Mouse (Mus musculus): Measurements from ENCODE around the gene Aym1. TPM values are rescaled to one million over a fixed set of nuclear protein-coding genes. Genes with fewer than 3 reads are reported as not detected.
"Not testable (repeated sequence)": the region's sequence is repeated elsewhere in the genome, so short reads cannot be mapped to it uniquely, and the experiment has no call there.

Gene Aym1
- polyA plus RNA-seq, 1 experiment from 2014 or later, result not detected

GRCm38 (mm10) chr5:113357656-113358055, 562 bp downstream of the Aym1 start:
- Histone ChIP-seq H3K4me3 (no peak overlapping the region), H3K27ac (no peak overlapping the region), H3K9ac (no peak overlapping the region), H3K9me3 (no peaks in the 10 kb centered on the region), H3K36me3 (no peaks in the 10 kb centered on the region), H3K4me2 (no peak overlapping the region), H3K4me1 (peaks cover 20% of the 10 kb centered on the region), H3K27me3 (no peaks in the 10 kb centered on the region)
- ATAC-seq (ENCODE audit: borderline replicate concordance, extremely low read depth, low FRiP score, low TSS enrichment), result no peak
- 22% methylated on average over 3 of the region's 3 CpGs for WGBS

DNA sequence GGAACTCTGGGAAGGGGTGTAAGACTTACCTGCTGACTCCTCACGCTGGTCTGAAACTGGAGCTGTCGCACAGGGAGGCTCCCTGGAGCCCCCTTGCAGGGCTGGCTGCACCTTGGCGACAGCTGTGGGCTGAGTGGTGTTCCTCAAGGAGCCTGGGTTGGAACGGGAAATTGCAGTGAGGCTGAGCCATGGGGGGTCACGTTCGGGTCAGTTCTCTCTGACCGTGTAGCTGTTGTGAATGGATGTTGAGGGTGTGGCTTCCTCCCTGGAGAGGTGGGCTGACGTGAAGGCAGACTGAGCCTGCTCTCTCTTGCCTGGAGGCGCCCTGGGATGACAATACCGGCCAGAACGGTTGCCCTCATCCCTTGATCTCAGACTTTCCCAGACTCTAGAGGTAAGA, 1.7 kb downstream of the Aym1 start:
- no peaks in the 10 kb centered on the region for H3K9me3 ChIP-seq
- H3K4me2 ChIP-seq, result no peak overlapping the region
- H3K4me3 ChIP-seq, result no peak overlapping the region
- ATAC-seq (ENCODE audit: borderline replicate concordance, extremely low read depth, low FRiP score, low TSS enrichment), result no peak
- H3K27ac ChIP-seq, result no peak overlapping the region
- H3K27me3 ChIP-seq, result no peaks in the 10 kb centered on the region
- H3K4me1 ChIP-seq, result peaks cover 17% of the 10 kb centered on the region
- no peaks in the 10 kb centered on the region for H3K36me3 ChIP-seq
- no peak overlapping the region for H3K9ac ChIP-seq
- 4% methylated on average over 11 of the region's 11 CpGs for WGBS

GRCm38 (mm10) chr5:113361283-113361682, 4.2 kb downstream of the Aym1 start:
- WGBS, result 76% methylated on average over 7 of the region's 7 CpGs
- Histone ChIP-seq H3K36me3 (no peaks in the 10 kb centered on the region), H3K4me1 (peaks cover 16% of the 10 kb centered on the region), H3K4me3 (no peak overlapping the region), H3K27me3 (peaks cover 8% of the 10 kb centered on the region; the same call in 1 of the 2 replicates), H3K4me2 (no peak overlapping the region), H3K9ac (no peak overlapping the region), H3K27ac (no peak overlapping the region), H3K9me3 (no peaks in the 10 kb centered on the region)
- no peak for ATAC-seq (ENCODE audit: borderline replicate concordance, extremely low read depth, low FRiP score, low TSS enrichment)

DNA sequence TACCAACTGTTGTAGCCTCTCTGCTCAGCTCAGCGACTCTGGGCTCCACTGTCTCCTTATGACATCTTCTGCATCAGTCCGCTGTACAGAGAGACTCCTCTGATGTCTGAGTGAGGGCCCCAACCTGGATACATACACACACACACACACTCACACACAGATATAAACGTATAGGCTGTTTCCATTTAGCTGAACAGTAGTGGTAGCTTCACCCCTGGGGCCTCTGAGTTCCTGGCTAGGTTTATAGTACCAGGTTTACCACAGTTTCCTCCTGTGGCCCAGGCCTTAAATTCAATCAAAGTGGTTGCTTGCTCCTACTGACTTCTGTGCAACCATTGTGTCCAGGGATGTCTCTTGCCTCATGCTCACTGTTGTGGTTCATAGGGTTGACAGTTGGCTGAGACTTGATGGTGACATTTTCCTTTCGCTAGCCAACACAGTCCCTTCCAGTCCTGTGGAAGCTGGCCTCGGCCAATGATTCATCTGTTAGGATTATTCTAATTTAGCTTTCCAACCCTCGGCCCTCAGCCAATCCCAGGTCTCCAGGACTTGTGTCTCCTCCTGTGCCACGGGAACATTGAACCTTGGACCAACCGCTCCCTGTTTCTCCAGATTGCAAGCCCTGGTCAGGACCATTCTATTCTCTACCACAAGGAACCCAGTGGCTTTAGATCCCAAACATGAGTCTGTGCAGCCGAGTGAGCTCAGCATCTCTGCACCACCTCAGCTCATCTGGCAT, 5.3 kb downstream of the Aym1 start:
- WGBS, result 62% methylated on average over 9 of the region's 9 CpGs
- Histone ChIP-seq H3K4me2 (no peak overlapping the region), H3K27ac (no peak overlapping the region), H3K4me1 (peaks cover 12% of the 10 kb centered on the region), H3K9ac (no peak overlapping the region), H3K9me3 (no peaks in the 10 kb centered on the region), H3K4me3 (no peak overlapping the region), H3K27me3 (peaks cover 10% of the 10 kb centered on the region; the same call in 1 of the 2 replicates), H3K36me3 (no peaks in the 10 kb centered on the region)
- no peak for ATAC-seq (ENCODE audit: borderline replicate concordance, extremely low read depth, low FRiP score, low TSS enrichment)

DNA sequence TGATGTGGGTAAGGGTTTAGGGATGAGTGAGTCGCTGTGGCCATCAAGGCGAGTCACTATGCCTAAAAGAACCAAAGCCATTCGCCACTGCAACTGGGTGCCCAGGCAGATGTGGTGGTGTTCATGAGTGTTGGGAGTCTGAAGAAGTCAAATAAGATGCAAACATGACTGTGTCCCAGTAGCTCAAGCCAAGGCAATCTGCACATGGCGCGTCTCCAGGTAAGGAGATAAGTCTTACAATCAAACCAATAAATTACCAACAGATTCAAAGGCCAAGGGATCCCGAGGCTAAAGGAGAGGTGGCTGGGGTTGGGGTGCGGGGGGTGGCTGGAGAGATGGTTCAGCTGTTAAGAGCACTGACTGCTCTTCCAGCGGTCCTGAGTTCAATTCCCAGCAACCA, 6.1 kb downstream of the Aym1 start:
- H3K9me3 ChIP-seq, result no peaks in the 10 kb centered on the region
- 80% methylated on average over 8 of the region's 8 CpGs for WGBS
- H3K9ac ChIP-seq, result no peak overlapping the region
- ATAC-seq (ENCODE audit: borderline replicate concordance, extremely low read depth, low FRiP score, low TSS enrichment), result no peak
- H3K36me3 ChIP-seq, result no peaks in the 10 kb centered on the region
- H3K4me1 ChIP-seq, result peaks cover 12% of the 10 kb centered on the region; the same call in 1 of the 2 replicates
- H3K4me2 ChIP-seq, result no peak overlapping the region
- no peak overlapping the region for H3K4me3 ChIP-seq
- peaks cover 10% of the 10 kb centered on the region; the same call in 1 of the 2 replicates for H3K27me3 ChIP-seq
- no peak overlapping the region for H3K27ac ChIP-seq

DNA sequence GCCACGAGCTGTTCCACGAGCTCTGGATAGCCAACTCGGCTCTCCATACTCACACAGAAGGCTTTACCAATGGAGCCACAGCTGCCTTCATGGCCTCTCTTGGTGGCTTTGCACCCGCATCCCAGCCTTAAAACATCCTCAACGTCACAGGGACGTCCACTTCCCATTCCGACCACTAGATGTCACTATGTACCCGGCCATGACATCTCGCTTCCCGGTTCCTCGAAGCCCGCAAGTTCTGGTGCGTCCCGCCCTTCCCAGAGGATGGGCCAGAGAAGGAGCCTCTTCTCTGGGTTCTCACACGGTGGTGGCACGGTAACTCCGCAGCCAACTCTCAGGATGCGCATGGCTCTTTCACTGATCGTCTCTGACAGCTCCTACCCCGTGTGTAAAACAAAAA, 8.8 kb downstream of the Aym1 start:
- H3K4me2 ChIP-seq, result no peak overlapping the region
- no peak overlapping the region for H3K4me3 ChIP-seq
- H3K27ac ChIP-seq, result no peak overlapping the region
- H3K9me3 ChIP-seq, result no peaks in the 10 kb centered on the region
- no peak overlapping the region for H3K9ac ChIP-seq
- H3K36me3 ChIP-seq, result no peaks in the 10 kb centered on the region
- no peak for ATAC-seq (ENCODE audit: borderline replicate concordance, extremely low read depth, low FRiP score, low TSS enrichment)
- 3% methylated on average over 20 of the region's 20 CpGs for whole genome bisulfite sequencing
- 0 out of 2 replicates have a peak, but pooled peaks cover 6% of the 10 kb centered on the region for H3K4me1 ChIP-seq
- H3K27me3 ChIP-seq, result peaks cover 10% of the 10 kb centered on the region; the same call in 1 of the 2 replicates

- not testable (repeated sequence) for H3K4me1 ChIP-seq; H3K9ac ChIP-seq; ATAC-seq (ENCODE audit: borderline replicate concordance, extremely low read depth, low FRiP score, low TSS enrichment); H3K4me3 ChIP-seq; H3K4me2 ChIP-seq; H3K36me3 ChIP-seq; H3K27ac ChIP-seq; H3K9me3 ChIP-seq
- peaks cover 16% of the 10 kb centered on the region for H3K27me3 ChIP-seq
These were observed 10.6 kb downstream of the Aym1 start for GRCm38 (mm10) chr5:113367726-113368125.

DNA sequence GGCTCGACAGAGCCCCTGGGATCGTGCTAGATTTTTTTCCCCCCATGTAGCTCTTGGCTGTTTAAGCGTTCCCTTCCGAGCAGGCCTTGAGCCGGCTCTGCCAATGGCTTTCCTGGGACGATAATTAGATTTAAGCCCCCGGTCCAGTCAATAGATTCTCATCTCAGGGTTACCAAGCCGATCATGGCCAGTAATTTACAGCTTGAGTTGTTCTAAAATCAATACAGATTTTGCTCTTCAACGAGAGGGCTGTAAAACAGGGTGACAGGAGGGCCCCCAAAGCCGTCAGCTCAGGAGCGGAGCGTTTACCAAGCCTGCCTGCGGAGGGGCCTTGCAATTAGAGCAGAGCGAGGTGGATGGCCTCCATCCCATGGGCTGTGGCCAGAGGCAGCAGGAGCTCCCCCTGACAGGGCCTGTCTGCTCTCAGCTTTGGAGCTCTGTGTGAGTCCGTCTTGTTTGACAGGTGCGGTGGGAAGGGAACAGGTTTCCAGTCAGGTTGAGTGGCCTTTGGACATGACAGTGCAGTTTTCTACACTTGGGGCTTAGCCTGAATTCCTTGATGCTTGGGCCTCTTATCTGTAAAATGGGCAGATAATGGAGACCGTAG, 12.3 kb downstream of the Aym1 start:
- H3K9ac ChIP-seq, result no peak overlapping the region
- ATAC-seq (ENCODE audit: borderline replicate concordance, extremely low read depth, low FRiP score, low TSS enrichment), result no peak
- no peaks in the 10 kb centered on the region for H3K9me3 ChIP-seq
- 0 out of 2 replicates have a peak, but pooled peaks cover 6% of the 10 kb centered on the region for H3K4me1 ChIP-seq
- 77% methylated on average over 17 of the region's 17 CpGs for WGBS
- H3K27me3 ChIP-seq, result peaks cover 23% of the 10 kb centered on the region
- no peaks in the 10 kb centered on the region for H3K36me3 ChIP-seq
- H3K4me2 ChIP-seq, result no peak overlapping the region
- H3K4me3 ChIP-seq, result no peak overlapping the region
- H3K27ac ChIP-seq, result no peak overlapping the region

DNA sequence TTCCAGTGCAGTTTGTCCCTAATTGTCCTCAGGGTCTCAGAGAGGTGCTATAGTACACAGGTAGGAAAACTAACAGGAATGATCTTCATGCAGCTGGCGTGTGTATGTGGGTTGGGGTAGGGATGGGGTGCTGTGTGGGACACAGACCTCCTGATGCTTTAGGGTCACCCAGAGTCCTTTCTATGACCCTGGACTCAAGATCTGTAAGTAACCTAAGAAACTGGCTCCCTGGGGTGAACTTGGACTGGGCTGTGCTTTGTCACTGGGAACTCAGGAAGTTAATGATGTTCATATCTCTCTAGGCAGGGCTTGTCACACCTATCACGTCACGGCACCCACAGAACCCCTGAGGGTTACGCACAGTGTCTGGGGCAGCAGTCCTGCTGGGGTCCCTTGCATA, 15.4 kb downstream of the Aym1 start:
- no peaks in the 10 kb centered on the region for H3K36me3 ChIP-seq
- H3K4me3 ChIP-seq, result no peak overlapping the region
- H3K27me3 ChIP-seq, result peaks cover 13% of the 10 kb centered on the region
- WGBS, result 51% methylated on average over 4 of the region's 4 CpGs
- no peak overlapping the region for H3K27ac ChIP-seq
- no peak overlapping the region for H3K9ac ChIP-seq
- H3K4me1 ChIP-seq, result no peaks in the 10 kb centered on the region
- no peaks in the 10 kb centered on the region for H3K9me3 ChIP-seq
- H3K4me2 ChIP-seq, result no peak overlapping the region
- no peak for ATAC-seq (ENCODE audit: borderline replicate concordance, extremely low read depth, low FRiP score, low TSS enrichment)

- H3K4me3 ChIP-seq, result peak overlapping the region; percentile 1; the same call in 1 of the 2 replicates
- H3K4me2 ChIP-seq, result peak overlapping the region; percentile 44
- H3K27me3 ChIP-seq, result peaks cover 13% of the 10 kb centered on the region
- H3K27ac ChIP-seq, result no peak overlapping the region
- no peak for ATAC-seq (ENCODE audit: borderline replicate concordance, extremely low read depth, low FRiP score, low TSS enrichment)
- H3K36me3 ChIP-seq, result no peaks in the 10 kb centered on the region
- no peak overlapping the region for H3K9ac ChIP-seq
- H3K4me1 ChIP-seq, result no peaks in the 10 kb centered on the region
- H3K9me3 ChIP-seq, result no peaks in the 10 kb centered on the region
- 4% methylated on average over 33 of the region's 33 CpGs for WGBS
These were observed 16.2 kb downstream of the Aym1 start for GRCm38 (mm10) chr5:113372995-113373950.

DNA sequence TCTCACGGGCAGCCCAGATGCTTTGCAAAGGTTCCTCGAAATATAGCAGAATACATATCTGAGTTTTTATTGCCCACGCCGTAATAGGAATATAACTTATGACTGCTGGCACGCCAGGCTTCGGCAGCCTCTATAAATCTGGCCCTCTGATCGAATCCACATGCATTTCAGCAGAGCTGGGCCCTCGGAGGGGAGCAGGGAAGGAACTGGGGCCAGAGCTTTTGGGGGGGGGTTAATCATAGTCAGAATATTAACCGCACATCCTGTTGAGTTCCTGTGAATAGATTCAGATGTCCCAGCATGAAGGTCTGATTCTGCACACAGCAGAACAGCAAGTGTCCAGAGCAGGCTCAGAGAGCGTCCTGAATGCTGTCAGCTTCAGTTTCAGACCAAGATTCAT, 17.2 kb downstream of the Aym1 start:
- H3K4me2 ChIP-seq, result no peak overlapping the region
- no peak overlapping the region for H3K27ac ChIP-seq
- no peaks in the 10 kb centered on the region for H3K9me3 ChIP-seq
- peaks cover 13% of the 10 kb centered on the region for H3K27me3 ChIP-seq
- no peaks in the 10 kb centered on the region for H3K4me1 ChIP-seq
- no peak overlapping the region for H3K4me3 ChIP-seq
- H3K36me3 ChIP-seq, result no peaks in the 10 kb centered on the region
- 75% methylated on average over 10 of the region's 10 CpGs for WGBS
- no peak for ATAC-seq (ENCODE audit: borderline replicate concordance, extremely low read depth, low FRiP score, low TSS enrichment)
- no peak overlapping the region for H3K9ac ChIP-seq
